Mouse (Mus musculus): ENCODE results near the gene Tceal1.
"Not testable (repeated sequence)": the region's sequence is repeated elsewhere in the genome, so short reads cannot be mapped to it uniquely, and the experiment has no call there.

Gene Tceal1

GRCm38 (mm10) chrX:136707446-136708167 is at the start of gene Tceal1:
Gene Tceal1 (plus strand): TSS chrX:136707982.
- DNase-seq (ENCODE audit: low read depth, low spot score), result peak; percentile 47

- DNase-seq (ENCODE audit: low read depth, low spot score), result no peak
Measured at GRCm38 (mm10) chrX:136666281-136666706, 41.5 kb upstream of the Tceal1 start.

DNA sequence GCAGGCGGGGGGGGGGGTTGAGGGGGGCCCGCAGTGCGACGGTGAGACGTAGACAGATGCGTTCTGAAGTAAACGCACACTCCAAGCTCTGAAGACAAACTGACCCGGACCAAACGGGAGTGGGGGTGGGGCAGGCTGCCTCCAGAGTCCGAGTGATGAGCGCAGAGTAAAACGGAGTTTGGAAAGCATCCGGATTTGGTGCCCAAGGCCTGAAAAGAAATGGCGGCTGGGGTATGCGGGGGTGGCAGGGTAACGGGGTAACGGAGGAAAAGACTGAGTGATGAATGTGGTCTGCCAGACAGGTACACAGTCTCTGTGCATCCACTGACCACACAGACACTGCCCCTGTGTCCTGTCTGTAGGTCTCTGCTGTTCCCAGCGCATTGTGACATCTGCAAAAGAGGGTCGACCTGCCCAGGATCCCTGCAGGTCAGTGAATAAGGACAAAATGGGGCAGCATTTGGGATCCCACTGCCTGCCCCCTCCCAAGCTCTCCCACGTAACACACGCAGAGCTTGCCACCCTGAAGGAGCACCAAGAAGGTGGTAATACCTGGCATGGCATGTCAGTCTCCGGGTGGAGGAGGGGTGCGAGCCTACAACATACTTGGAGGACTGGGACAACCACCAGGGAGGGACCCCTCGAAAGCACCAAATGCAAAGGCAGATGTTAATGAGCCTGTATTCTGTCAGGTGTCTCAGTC is 40.9 kb upstream of the Tceal1 start:
- DNase-seq (ENCODE audit: low read depth, low spot score), result not testable (repeated sequence)

DNA sequence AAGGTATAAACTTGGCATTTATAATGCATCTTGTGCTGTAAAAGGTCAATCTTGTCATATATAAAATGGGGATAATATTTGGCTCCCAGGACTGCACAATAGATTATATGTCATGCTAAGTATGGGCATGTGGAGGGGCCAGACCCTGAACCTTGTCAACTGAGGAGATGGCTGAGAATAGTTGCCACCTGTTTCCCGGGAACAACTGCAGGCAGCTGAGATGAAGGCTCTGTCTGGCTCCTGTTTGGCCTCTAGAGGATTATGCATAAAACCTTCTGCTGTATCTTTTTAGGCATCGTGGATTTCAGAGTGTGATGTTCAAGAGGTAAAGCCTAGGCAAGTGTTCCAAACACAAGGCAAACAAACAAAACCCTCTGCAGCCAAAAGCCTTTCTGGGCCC is 39.0 kb upstream of the Tceal1 start:
- no peak for DNase-seq (ENCODE audit: low read depth, low spot score)

GRCm38 (mm10) chrX:136680989-136681388 is 26.8 kb upstream of the Tceal1 start:
- no peak for DNase-seq (ENCODE audit: low read depth, low spot score)

DNA sequence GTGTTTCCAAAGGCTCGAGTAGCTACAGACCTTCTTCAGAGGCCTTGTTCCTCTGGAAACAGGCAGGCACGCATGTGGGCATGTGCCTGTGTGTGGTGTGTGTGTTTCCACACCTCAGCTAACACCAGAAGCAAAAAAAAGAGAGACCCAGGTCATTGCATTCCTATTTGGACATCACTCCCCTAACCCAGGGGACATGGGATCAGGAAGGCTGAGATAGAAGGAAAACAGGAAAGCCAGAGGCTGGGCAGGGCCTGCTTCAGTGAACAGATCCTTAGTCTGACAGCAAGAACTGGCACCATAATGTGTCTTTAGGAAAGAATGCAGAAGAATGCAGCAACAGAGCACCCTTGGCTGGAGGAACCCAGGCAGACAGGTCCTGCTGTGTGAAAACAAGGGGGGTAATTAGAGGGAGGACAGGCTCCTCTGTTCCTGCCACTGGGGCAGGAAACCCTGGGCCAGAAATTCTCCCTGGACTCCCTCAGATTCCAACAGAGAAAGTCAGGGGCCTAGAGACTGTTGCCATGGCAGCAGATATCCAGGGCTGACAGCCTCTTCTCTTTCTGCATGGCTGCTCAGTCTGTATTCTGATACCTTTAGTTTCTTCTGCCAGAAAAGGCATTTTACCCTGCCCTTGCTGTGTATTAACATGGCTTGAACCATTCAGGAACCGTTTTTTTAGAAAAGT is 16.0 kb upstream of the Tceal1 start:
- DNase-seq (ENCODE audit: low read depth, low spot score), result not testable (repeated sequence)

GRCm38 (mm10) chrX:136692294-136692675 is 15.5 kb upstream of the Tceal1 start:
- DNase-seq (ENCODE audit: low read depth, low spot score), result no peak

DNA sequence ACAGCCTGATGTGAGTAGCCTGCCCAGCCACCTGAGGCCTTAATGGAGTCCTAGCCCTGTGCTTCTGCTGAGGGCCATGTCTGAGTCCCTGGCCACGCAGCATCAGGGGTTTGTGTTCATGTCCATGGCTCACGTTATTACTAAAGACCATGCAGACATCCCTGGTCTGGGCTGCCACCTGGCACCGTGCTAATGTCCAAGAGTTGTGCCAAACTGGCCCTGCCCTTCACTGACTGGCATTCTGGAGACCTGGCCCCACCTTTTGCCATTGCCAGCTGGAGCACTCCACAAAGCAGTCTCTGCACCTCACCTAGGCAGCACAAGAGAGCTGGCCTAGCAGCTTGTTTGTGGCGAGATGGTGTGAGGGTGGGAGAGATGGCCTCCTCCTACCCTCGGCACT is 14.6 kb upstream of the Tceal1 start:
- DNase-seq (ENCODE audit: low read depth, low spot score), result no peak

DNA sequence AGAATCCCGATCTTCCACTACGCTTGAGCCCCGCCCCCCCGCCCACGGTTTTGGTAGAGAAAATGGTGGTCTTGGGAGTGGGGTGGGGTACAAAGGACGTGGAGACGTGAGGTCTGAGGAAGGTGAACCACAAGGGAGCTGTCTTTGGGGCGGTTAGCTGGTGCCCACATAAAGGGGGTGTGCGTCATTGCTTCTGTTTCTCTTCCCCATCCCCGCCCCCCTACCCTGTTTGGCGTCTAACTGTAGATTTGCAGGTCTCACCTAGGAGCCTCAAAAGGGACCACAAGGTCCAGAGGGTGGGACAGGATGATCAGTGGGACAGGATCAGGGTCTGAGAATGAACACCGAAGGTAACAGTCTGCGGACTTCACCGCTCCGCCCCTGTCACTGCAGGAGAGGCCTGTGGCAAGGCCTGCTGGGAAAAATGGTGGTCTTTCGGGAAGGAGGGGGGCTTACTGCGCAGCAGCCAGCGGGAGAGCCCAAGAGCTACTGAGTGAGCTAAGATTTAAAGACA is 443 bp downstream of the Tceal1 start:
- peak; percentile 36 for DNase-seq (ENCODE audit: low read depth, low spot score)

DNA sequence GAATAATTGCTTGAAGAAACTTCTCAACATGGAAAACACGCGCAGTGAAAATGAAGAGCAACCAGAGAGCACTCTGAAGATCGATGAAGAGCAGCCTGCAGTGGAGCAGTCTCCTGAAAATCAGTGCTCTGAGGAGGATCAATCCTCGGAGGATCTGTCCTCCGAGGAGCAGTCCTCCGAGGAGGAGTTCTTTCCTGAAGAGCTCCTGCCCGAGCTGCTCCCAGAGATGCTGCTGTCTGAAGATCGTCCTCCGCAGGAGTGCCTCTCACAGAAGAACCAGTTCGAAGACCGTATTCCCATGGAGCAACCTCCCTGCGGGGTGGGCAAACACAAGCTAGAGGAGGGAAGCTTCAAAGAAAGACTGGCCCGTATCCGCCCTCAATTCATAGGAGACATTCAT is 1.0 kb downstream of the Tceal1 start:
- DNase-seq (ENCODE audit: low read depth, low spot score), result no peak

DNA sequence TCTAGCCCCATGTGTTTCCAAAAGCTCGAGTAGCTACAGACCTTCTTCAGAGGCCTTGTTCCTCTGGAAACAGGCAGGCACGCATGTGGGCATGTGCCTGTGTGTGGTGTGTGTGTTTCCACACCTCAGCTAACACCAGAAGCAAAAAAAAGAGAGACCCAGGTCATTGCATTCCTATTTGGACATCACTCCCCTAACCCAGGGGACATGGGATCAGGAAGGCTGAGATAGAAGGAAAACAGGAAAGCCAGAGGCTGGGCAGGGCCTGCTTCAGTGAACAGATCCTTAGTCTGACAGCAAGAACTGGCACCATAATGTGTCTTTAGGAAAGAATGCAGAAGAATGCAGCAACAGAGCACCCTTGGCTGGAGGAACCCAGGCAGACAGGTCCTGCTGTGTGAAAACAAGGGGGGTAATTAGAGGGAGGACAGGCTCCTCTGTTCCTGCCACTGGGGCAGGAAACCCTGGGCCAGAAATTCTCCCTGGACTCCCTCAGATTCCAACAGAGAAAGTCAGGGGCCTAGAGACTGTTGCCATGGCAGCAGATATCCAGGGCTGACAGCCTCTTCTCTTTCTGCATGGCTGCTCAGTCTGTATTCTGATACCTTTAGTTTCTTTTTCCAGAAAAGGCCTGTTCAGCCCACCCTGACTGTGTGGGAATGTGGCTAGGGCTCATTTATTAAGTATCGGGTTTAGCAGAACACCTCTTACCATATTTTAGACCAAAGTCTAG is 7.1 kb downstream of the Tceal1 start:
- not testable (repeated sequence) for DNase-seq (ENCODE audit: low read depth, low spot score)

GRCm38 (mm10) chrX:136732016-136732415 is 24.2 kb downstream of the Tceal1 start:
- no peak for DNase-seq (ENCODE audit: low read depth, low spot score)

- no peak for DNase-seq (ENCODE audit: low read depth, low spot score)
Measured at GRCm38 (mm10) chrX:136740087-136740790, 32.5 kb downstream of the Tceal1 start.

DNA sequence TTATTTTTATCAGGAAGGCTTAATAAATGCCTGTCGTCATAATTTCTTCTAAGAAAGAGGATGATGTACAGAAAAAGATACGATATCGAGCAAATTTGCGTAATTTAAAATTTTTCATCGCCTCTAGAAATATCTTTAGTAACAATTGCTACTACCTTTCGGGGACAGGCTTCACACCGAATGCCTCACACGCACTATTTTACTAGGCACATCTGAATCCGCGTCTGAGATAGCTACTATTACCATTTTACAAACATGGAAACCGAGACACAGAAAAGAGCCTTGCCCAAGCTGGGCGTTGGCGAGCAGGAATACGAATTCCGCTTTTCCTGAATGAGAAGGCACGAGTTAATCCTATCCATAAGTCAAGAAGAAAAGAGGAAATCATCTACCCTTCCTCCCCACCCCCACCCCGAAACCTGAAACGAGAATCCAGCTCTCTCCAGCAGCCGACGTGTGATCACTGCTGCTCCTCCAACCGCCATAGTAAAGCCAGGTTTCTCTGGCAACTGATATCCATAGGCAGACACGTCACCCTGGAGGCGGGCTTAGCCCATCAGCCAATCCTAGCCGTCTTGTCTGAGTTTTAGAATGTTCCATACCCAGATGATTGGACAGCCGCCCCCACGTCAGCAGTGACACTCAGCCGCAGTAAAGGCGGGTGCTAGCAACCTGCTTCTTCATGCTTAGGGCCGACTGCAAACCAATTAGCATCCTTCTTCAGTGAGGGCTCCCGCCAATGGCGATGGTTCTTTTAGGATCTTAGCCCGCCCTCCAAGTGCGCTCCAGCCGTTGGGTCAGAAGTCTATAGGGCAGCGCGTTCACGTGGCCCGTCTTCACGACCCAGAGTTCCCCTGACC is 33.2 kb downstream of the Tceal1 start:
- DNase-seq (ENCODE audit: low read depth, low spot score), result peak; percentile 83

- DNase-seq (ENCODE audit: low read depth, low spot score), result peak; percentile 42
Measured at GRCm38 (mm10) chrX:136741651-136742201, 33.9 kb downstream of the Tceal1 start.

- no peak for DNase-seq (ENCODE audit: low read depth, low spot score)
Measured at GRCm38 (mm10) chrX:136742241-136742640, 34.5 kb downstream of the Tceal1 start.

DNA sequence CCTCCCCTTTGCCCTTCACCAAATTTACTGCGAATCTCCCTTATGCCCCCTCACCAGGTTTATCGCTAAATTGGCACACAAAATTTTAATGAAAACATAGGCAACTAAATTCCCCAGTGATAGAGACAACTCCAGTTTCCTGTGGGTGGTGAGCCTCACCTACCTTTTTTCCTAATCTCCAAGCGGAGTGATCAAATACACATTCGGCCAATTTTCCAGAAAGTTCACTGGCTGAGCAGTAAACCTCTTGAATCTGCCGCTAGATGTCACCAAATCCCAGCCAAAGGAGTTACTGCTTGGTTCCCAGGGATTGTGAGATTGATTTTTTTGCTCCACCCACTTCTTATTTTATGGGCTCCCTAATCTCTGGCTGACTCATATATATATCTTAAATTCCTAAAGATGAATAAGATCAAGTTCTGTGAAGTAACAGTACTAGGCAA is 34.9 kb downstream of the Tceal1 start:
- DNase-seq (ENCODE audit: low read depth, low spot score), result peak; percentile 49

GRCm38 (mm10) chrX:136743459-136743858 is 35.7 kb downstream of the Tceal1 start, which contains the start of gene Morf4l2:
Gene Morf4l2 (minus strand): TSS chrX:136743690.
- no peak for DNase-seq (ENCODE audit: low read depth, low spot score)

DNA sequence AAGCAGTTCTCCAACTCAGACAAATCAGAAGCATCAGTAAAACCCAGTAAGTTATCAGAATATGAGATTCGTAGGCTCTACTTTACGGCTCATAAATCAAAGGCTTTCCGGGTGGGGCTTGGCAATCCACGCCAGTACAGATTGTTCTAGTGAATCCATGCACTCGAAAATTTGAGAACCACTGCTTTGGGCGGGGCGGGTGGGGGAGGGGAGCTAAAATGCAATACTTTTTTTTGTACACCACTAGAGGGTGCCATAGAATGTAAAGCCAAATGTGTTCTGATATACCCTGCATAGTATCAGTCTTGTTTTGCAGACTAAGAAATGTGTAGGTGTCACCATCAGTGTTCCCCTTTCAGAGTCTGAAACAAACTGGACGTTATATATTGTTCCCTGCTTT is 36.9 kb downstream of the Tceal1 start:
- no peak for DNase-seq (ENCODE audit: low read depth, low spot score)

DNA sequence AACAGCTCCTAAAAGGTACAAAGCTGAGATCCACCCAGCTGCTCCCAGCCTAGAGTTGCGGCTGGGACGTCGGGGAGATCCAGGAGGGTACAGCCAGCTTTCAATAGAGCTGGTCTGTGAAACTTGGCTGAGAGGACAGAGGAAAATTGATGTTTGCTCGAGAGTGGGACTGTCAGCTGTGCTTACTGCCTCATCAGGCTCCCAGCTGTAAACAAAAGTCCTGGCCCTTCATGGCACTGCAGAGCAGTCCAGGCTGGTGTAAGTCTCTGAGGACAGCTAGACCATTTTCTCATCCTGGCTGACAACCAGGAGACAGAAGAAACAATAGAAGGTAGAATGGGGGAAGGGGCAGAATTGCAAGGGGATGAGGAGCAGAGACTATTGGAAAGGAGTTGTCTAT is 41.5 kb downstream of the Tceal1 start:
- no peak for DNase-seq (ENCODE audit: low read depth, low spot score)

All from embryo, embryonic 11.5 days (tissue).